Mouse (Mus musculus): ENCODE data around the gene Mctp2. TPM values are rescaled to one million over a fixed set of nuclear protein-coding genes. Genes with fewer than 3 reads are reported as not detected.

The Mctp2 gene
- total RNA-seq, 2 experiments from 2014 or later, result 0.87 to 2.2 TPM

DNA sequence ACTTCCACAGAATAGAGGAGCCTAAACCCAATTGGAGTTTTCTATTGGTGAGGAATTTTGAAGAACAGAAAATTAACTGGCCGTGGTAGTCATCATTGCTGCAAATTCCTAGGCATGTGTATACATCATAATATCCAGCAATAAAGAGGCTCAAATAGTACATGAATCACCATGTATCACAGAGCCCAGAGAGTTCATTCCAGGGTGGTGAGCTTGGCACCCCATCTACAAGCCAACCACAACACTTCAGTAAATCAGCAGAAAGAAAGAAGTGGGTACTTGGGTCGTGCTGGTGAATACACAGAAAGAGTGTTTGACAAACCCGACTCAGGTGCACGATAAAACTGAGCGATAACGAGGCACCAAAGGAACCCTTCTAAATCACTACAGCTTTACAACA is 207.8 kb downstream of the Mctp2 start:
- ATAC-seq (replicated peaks; ENCODE audit: poor library complexity), result no peak

DNA sequence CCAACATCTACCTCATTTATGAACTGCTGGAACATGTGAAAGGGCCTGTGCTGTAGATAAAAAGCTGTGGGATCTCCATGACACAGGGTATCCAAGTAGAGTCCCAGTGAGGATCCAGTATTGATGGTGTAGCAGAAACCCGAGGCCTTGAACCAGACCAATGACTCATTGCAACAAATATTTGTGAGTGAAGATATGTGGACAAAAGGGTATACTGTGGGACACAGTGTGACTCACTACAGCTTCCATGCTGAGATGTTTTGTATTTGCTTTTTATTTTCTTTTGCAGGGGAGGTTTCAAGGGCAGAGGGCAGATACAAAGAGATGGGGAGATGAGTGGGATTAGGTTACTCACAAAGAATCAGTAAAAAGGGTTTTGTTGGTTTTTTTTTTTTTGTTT is 209.4 kb downstream of the Mctp2 start:
- ATAC-seq (replicated peaks; ENCODE audit: poor library complexity), result no peak

DNA sequence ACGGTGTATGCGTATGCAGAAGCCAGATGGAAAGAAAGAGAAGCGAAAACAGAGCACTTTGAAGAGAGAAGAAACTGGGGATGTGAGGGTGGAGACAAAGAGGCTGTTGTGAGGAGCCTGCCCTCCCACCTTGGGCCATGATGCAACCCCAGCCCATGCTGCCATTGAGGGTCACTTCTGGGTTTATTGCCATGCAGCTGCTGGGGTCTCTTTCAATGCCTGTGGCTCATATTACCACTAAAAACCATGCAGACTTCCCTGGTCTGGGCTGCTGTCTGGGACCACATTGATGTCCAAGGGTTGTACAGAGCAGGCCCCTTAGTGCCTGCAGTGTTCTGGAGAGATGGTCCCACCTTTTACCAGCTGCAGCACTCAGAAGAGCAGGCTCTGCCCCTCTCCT is 210.0 kb downstream of the Mctp2 start:
- ATAC-seq (replicated peaks; ENCODE audit: poor library complexity), result no peak

DNA sequence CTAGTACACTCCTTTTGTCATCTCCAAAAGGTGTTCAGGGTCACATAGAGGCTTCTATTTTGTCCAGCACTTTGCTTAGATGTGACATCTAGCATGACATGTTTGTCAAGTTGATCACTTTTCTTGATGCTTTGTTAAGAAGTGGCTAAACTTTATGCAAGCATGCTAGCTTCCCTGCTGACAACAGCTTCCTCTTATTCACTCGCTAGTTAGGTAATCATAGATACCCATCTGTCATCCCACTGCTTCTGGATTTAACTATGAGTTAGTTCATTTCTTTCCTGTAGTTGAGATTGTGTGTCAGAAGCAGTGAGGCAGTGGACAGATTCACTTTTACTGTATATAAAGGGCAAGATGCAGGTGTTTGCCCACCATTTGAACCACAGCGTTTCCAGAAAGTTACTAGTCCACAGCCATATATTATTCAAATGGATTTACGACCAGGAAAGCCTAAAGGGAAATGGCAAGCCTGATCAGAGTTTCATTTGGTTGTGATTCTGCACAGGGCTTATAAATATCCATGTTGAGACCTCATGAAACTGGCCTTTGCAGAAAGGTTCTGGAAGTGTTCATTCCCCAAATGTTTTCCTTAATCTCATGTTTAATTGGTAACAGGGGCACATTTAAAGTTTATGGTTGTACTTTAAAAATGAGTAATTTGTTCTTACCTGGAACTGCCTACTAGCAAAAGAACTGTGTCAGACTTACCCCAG is 216.8 kb downstream of the Mctp2 start:
- ATAC-seq (replicated peaks; ENCODE audit: poor library complexity), result 0 out of 2 replicates have a peak, but pooled peaks have one; percentile 34

DNA sequence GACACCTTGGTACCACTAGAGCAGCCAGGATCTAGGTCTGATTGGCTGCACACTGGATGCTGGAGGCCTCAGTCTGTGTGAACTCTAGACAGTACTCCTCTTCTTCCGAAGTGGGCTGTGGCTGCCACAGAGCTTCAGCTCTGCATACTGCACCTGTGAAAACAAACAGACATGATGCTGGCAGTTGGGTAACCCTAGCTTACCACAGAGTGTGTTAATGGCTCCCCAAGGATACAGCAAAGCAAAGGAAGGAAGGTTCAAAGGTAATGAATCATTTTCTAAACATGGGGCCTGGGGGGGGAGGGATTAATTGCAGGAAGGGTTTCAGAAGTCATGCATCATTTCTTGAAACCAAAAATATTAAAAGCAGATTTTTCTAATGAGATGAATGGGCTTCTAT is 225.7 kb downstream of the Mctp2 start:
- ATAC-seq (replicated peaks; ENCODE audit: poor library complexity), result no peak

DNA sequence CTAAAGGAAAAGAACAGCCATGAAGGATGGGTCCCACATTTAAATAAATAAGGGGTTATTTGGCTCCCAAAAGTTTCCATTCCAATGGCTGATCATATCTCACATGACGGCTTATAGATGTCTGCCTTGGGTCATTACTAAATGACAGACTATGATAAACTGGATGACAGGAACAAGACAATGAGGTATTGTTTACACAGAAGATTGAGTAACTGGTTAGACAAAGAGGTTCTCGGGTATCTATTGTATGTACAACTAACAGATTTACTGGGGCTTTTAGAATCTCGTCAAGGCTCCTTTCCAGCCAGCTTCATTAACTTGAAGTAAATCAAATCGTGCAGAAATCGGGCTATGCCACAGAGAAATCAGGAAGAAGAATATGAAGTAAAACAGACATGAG is 227.5 kb downstream of the Mctp2 start:
- ATAC-seq (replicated peaks; ENCODE audit: poor library complexity), result no peak

DNA sequence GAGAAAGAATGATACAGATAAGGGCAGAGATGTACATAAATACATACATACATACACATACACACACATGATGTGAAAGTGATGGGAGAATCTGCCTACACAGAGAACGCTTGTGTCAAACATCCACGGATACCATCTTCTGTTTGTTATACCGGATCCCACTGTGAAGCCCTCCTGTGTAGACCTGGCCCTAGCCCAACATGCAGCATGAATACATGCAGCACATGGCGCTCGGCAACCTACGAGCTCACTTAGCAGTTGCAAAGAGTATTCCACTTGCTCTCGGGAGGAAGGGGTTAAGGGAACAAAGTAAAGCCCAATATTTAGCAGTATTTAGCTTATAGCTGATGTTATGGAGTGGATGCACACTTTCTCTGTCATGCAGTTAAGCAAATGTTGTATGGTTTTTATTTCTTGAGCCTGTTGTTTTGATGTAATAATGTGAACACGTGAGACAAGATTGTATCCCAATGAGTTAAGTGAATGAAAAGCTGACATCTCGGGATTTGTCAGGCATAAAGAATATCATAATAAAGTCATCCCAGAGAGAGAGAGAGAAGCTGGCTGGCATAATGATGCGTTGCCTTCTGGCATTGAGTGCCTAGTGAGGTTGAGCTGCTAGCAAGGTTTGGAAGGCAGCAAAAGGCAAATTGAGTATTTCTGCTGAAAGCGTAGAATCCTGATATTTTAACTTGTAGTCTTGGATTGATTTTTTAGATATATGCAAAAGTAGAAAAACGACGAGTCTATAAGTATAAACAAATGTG is 234.8 kb downstream of the Mctp2 start:
- no peak for ATAC-seq (replicated peaks; ENCODE audit: poor library complexity)

DNA sequence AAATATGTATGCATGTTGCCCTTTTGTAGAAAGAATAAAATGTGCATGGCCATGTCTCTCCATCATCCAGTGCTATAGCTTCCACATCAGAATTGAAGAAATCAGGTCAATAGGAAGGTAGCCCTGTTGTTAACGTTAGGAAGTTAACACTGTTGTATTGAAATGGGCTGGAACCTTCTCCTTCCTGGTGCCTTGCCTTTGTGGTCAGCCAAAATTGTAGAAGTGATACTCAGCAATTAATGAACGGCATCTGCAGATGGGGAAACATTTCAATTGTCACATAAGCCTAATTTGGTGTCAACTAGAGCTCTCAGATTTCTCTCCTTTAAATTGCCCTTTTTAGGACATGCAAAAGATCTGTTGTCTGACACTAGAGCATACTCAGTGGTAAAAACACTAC is 238.0 kb downstream of the Mctp2 start:
- ATAC-seq (replicated peaks; ENCODE audit: poor library complexity), result peak; percentile 92

DNA sequence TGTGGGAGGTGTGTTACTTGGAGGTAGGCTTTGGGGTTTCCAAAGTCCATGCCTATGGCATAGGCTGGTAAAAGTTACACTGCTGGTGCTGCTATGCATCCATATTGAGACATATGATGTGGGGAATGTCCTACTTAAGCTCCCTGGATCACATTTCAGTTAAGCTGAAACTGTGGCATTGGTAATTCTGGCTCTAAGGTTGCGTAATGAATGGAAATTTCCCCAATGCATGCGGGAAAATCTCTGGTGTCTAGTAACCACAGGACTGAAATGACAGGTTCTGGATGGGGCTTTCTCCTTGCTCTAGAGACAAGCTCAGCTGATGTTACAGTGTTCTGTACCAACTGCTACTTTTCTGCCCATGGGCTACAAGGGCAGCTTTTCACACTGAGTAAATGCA is 240.1 kb downstream of the Mctp2 start:
- ATAC-seq (replicated peaks; ENCODE audit: poor library complexity), result no peak

DNA sequence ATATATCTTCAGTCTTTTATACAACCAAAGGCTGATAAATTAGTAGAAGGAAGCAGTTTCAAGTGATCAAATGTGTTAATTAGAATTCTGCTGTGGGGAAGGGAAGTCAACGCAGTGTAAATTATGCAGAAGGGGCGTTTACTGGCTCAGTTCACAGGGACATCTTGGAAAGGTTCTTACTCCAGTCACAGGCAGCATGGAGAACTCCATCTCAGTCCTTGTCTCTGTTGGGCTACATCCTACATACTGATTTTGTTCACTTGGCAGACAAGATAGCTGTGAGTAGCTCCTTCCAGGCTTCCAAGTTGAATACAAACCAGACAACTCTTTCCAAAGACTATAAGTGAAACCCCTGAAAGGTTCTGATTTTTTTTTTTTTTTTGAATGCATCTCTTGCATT is 254.6 kb downstream of the Mctp2 start:
- no peak for ATAC-seq (replicated peaks; ENCODE audit: poor library complexity)

DNA sequence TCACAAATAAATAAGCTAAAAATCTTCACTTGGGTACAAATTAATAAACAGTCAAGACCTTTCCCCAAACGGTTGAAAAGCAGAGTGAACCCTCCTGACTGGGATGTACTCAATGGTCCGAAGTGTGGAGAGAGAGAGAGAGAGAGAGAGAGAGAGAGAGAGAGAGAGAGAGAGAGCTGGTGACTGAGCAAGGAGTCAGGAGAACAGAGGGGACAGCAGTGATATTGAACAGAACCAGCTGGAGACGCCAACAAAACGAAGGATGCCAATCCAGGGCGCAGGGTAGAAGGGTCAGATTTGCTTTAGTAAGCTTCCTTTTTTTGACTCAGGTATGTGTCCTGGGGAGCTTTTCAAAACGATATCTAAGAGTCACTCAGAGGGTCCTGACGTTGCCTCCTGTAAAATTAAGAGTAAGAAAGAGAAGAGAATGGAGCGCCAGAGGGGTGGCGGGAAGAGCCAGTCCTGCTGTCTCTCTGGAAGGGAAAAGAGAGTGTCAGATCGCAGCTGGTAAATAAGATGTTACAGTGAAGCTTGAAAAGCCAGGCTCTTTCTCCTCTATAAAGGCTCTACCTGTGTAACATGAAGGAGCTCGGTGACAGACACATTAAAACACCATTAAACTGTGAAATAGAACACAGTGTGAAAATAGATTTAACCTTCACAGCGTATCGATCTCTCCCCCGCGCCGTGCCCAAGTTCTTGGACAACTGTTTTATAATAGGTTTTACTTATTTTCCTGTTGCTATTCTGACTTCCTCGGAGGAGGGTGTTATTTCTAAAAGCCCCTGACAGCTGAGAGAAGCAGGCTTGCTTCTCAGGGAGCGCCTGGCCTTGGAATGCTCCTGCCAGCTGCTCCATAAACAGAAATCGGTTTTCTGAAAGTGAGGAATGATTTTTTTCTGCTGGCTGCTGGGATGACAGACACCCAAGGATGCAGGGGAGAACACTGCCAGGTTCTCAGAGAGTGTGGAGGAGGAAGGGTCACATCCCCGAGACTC is 258.5 kb downstream of the Mctp2 start:
- ATAC-seq (replicated peaks; ENCODE audit: poor library complexity), result no peak
